Mouse (Mus musculus) liver, embryonic 14.5 days (tissue): ENCODE results near the gene Dnajc15. TPM values are rescaled to one million over a fixed set of nuclear protein-coding genes. Genes with fewer than 3 reads are reported as not detected.

Source experiments
- ATAC-seq: fragments of 200-750 bp; cut with Nextera tagmentation; 2 replicates; pipeline ENCODE4 v1.8.0; 2017; ENCODE audit warnings: moderate number of reproducible peaks, mild to moderate bottlenecking, moderate library complexity; ENCODE audit not compliant: insufficient read depth
- DNase-seq, 3 experiments: peaks; one replicate each; pipeline ENCODE4 v3.0.0-alpha.2; 2012 to 2013; ENCODE audit warnings: low read depth in 3 of 3, low spot score in 3 of 3
- H3K27ac ChIP-seq: fragments of 300-500 bp; sonication (generic); 2 replicates; pipeline ENCODE4 v1.5.1; 2014; ENCODE audit warnings: moderate library complexity, mild to moderate bottlenecking, control low read depth, inconsistent platforms
- H3K27me3 ChIP-seq: fragments of 300-500 bp; sonication (generic); 2 replicates; pipeline ENCODE4 v1.6.1; 2014; ENCODE audit warnings: mild to moderate bottlenecking, low read length, moderate library complexity; ENCODE audit not compliant: control insufficient read depth, insufficient read depth
- H3K36me3 ChIP-seq: fragments of 300-500 bp; sonication (generic); replicated peaks from 2 replicates; pipeline ENCODE4 v1.6.1; 2014; ENCODE audit warnings: low read depth; ENCODE audit not compliant: control insufficient read depth, insufficient read depth
- H3K4me1 ChIP-seq, 2 experiments: fragments of 200-500 bp in 1 of 2; fragments of 300-500 bp in 1 of 2; sonication (generic) in 1 of 2; replicated peaks; 2 replicates each; pipeline ENCODE4 v1.6.1; 2012 to 2014; ENCODE audit warnings: antibody characterized with exemption in 1 of 2, inconsistent platforms in 1 of 2, low read length in 1 of 2; ENCODE audit not compliant: control insufficient read depth in 2 of 2, insufficient read depth in 2 of 2
- H3K4me2 ChIP-seq: fragments of 300-500 bp; sonication (generic); 2 replicates; pipeline ENCODE4 v1.6.1; 2014; ENCODE audit warnings: low read depth, mild to moderate bottlenecking, control low read depth, moderate library complexity
- H3K4me3 ChIP-seq, 2 experiments: fragments of 200-500 bp in 1 of 2; fragments of 300-500 bp in 1 of 2; sonication (generic) in 1 of 2; 2 replicates each; pipeline ENCODE4 v1.5.1; 2012 to 2014; ENCODE audit warnings: low read depth in 2 of 2, low read length in 2 of 2, mild to moderate bottlenecking in 2 of 2, control low read depth in 1 of 2, inconsistent platforms in 1 of 2, moderate library complexity in 1 of 2; ENCODE audit not compliant: insufficient read depth in 1 of 2
- H3K9ac ChIP-seq: fragments of 300-500 bp; sonication (generic); replicated peaks from 2 replicates; pipeline ENCODE4 v1.6.1; 2014; ENCODE audit warnings: mild to moderate bottlenecking, control low read depth, moderate library complexity
- H3K9me3 ChIP-seq: fragments of 300-500 bp; sonication (generic); 2 replicates; pipeline ENCODE4 v1.6.1; 2016; ENCODE audit warnings: low read length, mixed read lengths; ENCODE audit not compliant: control insufficient read depth
- CTCF ChIP-seq: IDR thresholded peaks from 2 replicates; pipeline ENCODE4 v1.5.1; 2016; ENCODE audit warnings: antibody characterized with exemption, low read depth, control low read depth
- EP300 ChIP-seq: IDR thresholded peaks from 2 replicates; pipeline ENCODE4 v1.6.1; 2016; ENCODE audit warnings: antibody characterized with exemption, low read depth
- WGBS: fragments of 180-500 bp; shearing (Covaris S2); extraction: QIAGEN DNeasy Blood & Tissue Kit; methylation state at CpG from one replicate; pipeline ENCODE4 v1.1.7; 2014; ENCODE audit not compliant: insufficient replicate concordance; 5-methylcytosine and 5-hydroxymethylcytosine counted together
- polyA plus RNA-seq, 2 experiments: library from polyadenylated mRNA; depleted of rRNA in 1 of 2; stranded (reverse) in 1 of 2; unstranded in 1 of 2; fragments of >200 nt; fragmentation: Nextera tagmentation in 1 of 2; extraction: Ambion mirVana in 1 of 2; gene quantifications; 2 replicates each; pipeline versions ENCODE4 v1.2.1 to v1.2.3; 2012 to 2014

The Dnajc15 gene
- polyA plus RNA-seq, 2 experiments, result 7.1 to 59.7 TPM

DNA sequence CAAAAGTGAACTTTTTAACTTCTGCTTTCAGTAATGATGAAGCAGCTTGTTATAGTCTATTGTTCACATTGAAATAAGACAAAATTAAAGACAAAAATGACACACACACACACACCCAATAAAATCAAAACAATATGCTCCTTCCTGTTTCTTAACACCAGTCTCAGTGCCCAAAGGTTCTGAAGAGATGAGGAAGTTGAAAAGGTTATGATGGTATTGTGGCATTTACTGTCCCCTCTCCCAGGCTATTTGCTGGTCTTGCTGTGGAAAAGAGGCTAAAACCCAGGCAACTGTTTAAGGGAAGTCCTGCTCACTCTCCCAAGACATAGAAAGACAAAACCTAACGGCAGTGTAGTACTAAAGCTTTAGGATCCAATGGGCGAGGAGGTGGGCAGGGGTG lies 38.1 kb downstream of the Dnajc15 start:
- ATAC-seq (no peak), DNase-seq (peak in 1 of 3 experiments; percentile 1)
- no peak for TF ChIP-seq EP300
- no peak for TF ChIP-seq CTCF
- Histone ChIP-seq H3K27me3 (no peaks in the 10 kb centered on the region), H3K36me3 (no peaks in the 10 kb centered on the region), H3K9ac (no peak overlapping the region), H3K4me1 (no peaks in the 10 kb centered on the region), H3K4me2 (no peak overlapping the region), H3K9me3 (no peaks in the 10 kb centered on the region), H3K4me3 (no peak overlapping the region), H3K27ac (no peak overlapping the region)
- WGBS, result 38% methylated on average over 2 of the region's 2 CpGs

GRCm38 (mm10) chr14:77832359-77832758 lies 42.6 kb downstream of the Dnajc15 start:
- H3K27ac ChIP-seq, result no peak overlapping the region
- no peak for ATAC-seq

GRCm38 (mm10) chr14:77831936-77832335 lies 43.0 kb downstream of the Dnajc15 start:
- no peak overlapping the region for H3K4me2 ChIP-seq
- TF ChIP-seq CTCF (no peak), EP300 (no peak)
- H3K4me3 ChIP-seq, result no peak overlapping the region
- WGBS, result 65% methylated on average over 4 of the region's 4 CpGs
- no peaks in the 10 kb centered on the region for H3K4me1 ChIP-seq
- H3K36me3 ChIP-seq, result no peaks in the 10 kb centered on the region
- H3K9me3 ChIP-seq, result no peaks in the 10 kb centered on the region
- no peaks in the 10 kb centered on the region for H3K27me3 ChIP-seq
- no peak overlapping the region for H3K9ac ChIP-seq
- DNase-seq (no peak), ATAC-seq (no peak)
- no peak overlapping the region for H3K27ac ChIP-seq

More at GRCm38 (mm10) chr14:77832359-77832758, 42.6 kb downstream of the Dnajc15 start:
- H3K36me3 ChIP-seq, result no peaks in the 10 kb centered on the region
- no peak overlapping the region for H3K9ac ChIP-seq
- H3K4me2 ChIP-seq, result no peak overlapping the region
- no peaks in the 10 kb centered on the region for H3K27me3 ChIP-seq
- no peak overlapping the region for H3K4me3 ChIP-seq
- TF ChIP-seq CTCF (no peak), EP300 (no peak)
- no peaks in the 10 kb centered on the region for H3K4me1 ChIP-seq
- DNase-seq, result no peak
- no peaks in the 10 kb centered on the region for H3K9me3 ChIP-seq

DNA sequence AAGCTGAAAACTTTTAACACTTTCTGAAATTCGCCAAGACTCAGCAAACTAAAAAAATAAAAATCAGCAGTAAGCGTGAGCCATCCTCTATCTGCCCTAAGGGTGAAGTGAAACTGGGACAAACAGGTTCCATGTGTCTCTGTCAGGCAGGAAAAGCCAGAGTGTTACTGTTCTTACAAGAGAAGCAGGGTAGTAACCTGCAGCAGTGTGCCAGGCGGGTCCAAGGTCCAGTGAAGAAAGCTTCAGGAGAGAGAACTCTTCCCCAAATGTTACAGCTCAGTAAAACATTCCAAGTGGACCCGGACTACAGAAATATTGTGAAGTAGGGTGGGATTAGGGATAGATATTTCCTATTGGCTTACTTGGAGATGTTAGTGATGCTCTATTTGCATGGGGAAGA lies 45.3 kb downstream of the Dnajc15 start:
- no peak for ATAC-seq
- TF ChIP-seq CTCF (no peak), EP300 (no peak)
- no peak for DNase-seq

DNA sequence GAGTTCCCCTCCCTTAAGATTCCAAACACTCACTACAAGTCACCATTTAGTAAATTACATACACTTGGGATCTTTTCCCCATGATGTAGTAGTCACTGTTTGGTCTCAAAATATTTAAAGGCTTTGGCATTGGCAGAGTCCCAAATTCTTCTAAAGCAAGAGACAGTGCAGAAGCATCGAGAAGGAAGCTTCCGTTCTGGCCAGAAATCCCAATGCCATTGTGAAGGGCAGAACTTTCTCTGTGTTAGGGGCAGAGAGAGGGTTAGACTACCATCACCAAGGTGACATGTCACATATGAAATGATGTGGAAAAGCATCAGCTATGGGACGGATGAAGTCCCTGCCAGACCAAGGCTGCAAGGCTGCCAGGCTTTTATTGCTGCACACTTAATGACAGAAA lies 49.0 kb downstream of the Dnajc15 start:
- H3K9ac ChIP-seq, result no peak overlapping the region
- WGBS, result 68% methylated on average over 3 of the region's 3 CpGs
- no peaks in the 10 kb centered on the region for H3K4me1 ChIP-seq
- no peaks in the 10 kb centered on the region for H3K9me3 ChIP-seq
- H3K27ac ChIP-seq, result no peak overlapping the region
- ATAC-seq (no peak), DNase-seq (no peak)
- no peak for TF ChIP-seq CTCF
- no peaks in the 10 kb centered on the region for H3K36me3 ChIP-seq
- H3K4me2 ChIP-seq, result no peak overlapping the region
- no peak overlapping the region for H3K4me3 ChIP-seq
- H3K27me3 ChIP-seq, result no peaks in the 10 kb centered on the region

More for the DNA sequence above, 45.3 kb downstream of the Dnajc15 start:
- WGBS, result 54% methylated on average over 4 of the region's 4 CpGs
- no peaks in the 10 kb centered on the region for H3K9me3 ChIP-seq
- H3K9ac ChIP-seq, result no peak overlapping the region
- no peaks in the 10 kb centered on the region for H3K36me3 ChIP-seq
- no peak overlapping the region for H3K27ac ChIP-seq
- H3K4me3 ChIP-seq, result no peak overlapping the region
- no peaks in the 10 kb centered on the region for H3K4me1 ChIP-seq
- H3K4me2 ChIP-seq, result no peak overlapping the region
- H3K27me3 ChIP-seq, result no peaks in the 10 kb centered on the region
